Mouse (Mus musculus) intestine, postnatal 0 days (tissue): ENCODE measurements around the gene Ilf2. TPM values are rescaled to one million over a fixed set of nuclear protein-coding genes. Genes with fewer than 3 reads are reported as not detected.

ENCODE experiments used
- ATAC-seq: fragments of 200-750 bp; cut with Nextera tagmentation; 2 replicates; pipeline ENCODE4 v1.8.0; 2017; ENCODE audit warnings: mild to moderate bottlenecking, moderate TSS enrichment, moderate library complexity
- H3K27ac ChIP-seq: fragments of 300-500 bp; sonication (generic); 2 replicates; pipeline ENCODE4 v1.5.1; 2014; ENCODE audit warnings: mild to moderate bottlenecking, low read depth, low read length, moderate library complexity
- H3K27me3 ChIP-seq: fragments of 300-500 bp; sonication (generic); replicated peaks from 2 replicates; pipeline ENCODE4 v1.6.1; 2014; ENCODE audit warnings: low read length, mixed read lengths; ENCODE audit not compliant: control insufficient read depth, insufficient read depth
- H3K36me3 ChIP-seq: fragments of 300-500 bp; sonication (generic); 2 replicates; pipeline ENCODE4 v1.6.1; 2014; ENCODE audit warnings: mild to moderate bottlenecking, moderate library complexity; ENCODE audit not compliant: control insufficient read depth, insufficient read depth
- H3K4me1 ChIP-seq: fragments of 300-500 bp; sonication (generic); replicated peaks from 2 replicates; pipeline ENCODE4 v1.6.1; 2014; ENCODE audit warnings: antibody characterized with exemption, low read length, mixed read lengths; ENCODE audit not compliant: control insufficient read depth, insufficient read depth
- H3K4me2 ChIP-seq: fragments of 300-500 bp; sonication (generic); replicated peaks from 2 replicates; pipeline ENCODE4 v1.6.1; 2014; ENCODE audit warnings: low read depth, mild to moderate bottlenecking, moderate library complexity
- H3K4me3 ChIP-seq: fragments of 300-500 bp; sonication (generic); 2 replicates; pipeline ENCODE4 v1.5.1; 2014; ENCODE audit warnings: low read depth, low read length
- H3K9ac ChIP-seq: fragments of 300-500 bp; sonication (generic); 2 replicates; pipeline ENCODE4 v1.6.1; 2014; ENCODE audit warnings: mild to moderate bottlenecking, low read depth, low read length
- H3K9me3 ChIP-seq: fragments of 300-500 bp; sonication (generic); 2 replicates; pipeline ENCODE4 v1.6.1; 2016; ENCODE audit warnings: mixed run types; ENCODE audit not compliant: control insufficient read depth
- CTCF ChIP-seq: sonication (generic); IDR thresholded peaks from 2 replicates; pipeline ENCODE4 v1.5.1; 2016; ENCODE audit warnings: low read depth, mild to moderate bottlenecking, control low read depth, antibody characterized with exemption, moderate library complexity
- WGBS: fragments of 180-500 bp; shearing (Covaris S2); extraction: QIAGEN DNeasy Blood & Tissue Kit; methylation state at CpG from one replicate; pipeline ENCODE4 v1.1.7; 2014; 5-methylcytosine and 5-hydroxymethylcytosine counted together
- polyA plus RNA-seq: library from polyadenylated mRNA; unstranded; fragments of >200 nt; fragmentation: Nextera tagmentation; extraction: Ambion mirVana; gene quantifications from 2 replicates; pipeline ENCODE4 v1.2.1, GENCODE M21; 2015

Gene Ilf2
- polyA plus RNA-seq, 1 experiment from 2014 or later = 38.3 TPM

DNA sequence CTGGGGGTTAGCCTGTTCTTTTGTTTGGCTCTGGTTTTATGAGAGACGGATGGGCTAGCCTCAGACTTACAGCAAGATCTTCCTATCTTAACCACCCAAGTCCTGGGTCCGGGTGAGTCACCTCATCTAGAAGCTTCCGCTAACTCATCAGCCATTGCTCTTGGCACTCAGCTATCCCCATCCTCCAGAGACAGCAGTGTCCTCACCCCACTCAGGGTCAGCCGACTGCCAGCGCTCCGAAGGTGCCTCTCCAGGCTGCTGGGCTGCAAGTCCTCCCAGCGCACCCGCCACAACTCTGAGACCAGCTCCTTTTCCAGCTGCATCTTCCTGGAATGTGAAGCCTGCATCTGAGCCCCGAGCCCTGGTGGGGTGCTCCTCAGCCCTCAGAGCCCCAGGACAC lies 16.2 kb upstream of the Ilf2 start:
- Histone ChIP-seq H3K9ac (no peak overlapping the region), H3K36me3 (no peaks in the 10 kb centered on the region), H3K4me1 (no peaks in the 10 kb centered on the region), H3K4me2 (no peak overlapping the region), H3K4me3 (no peak overlapping the region), H3K9me3 (no peaks in the 10 kb centered on the region), H3K27ac (no peak overlapping the region), H3K27me3 (peaks cover 15% of the 10 kb centered on the region)
- no peak for ATAC-seq
- TF ChIP-seq CTCF = no peak
- 85% methylated on average over 9 of the region's 9 CpGs for WGBS

GRCm38 (mm10) chr3:90460315-90460714 lies 15.6 kb upstream of the Ilf2 start:
- Histone ChIP-seq H3K4me1 (no peaks in the 10 kb centered on the region), H3K27ac (no peak overlapping the region), H3K4me2 (no peak overlapping the region), H3K4me3 (no peak overlapping the region), H3K9me3 (no peaks in the 10 kb centered on the region), H3K27me3 (peaks cover 21% of the 10 kb centered on the region), H3K9ac (no peak overlapping the region), H3K36me3 (no peaks in the 10 kb centered on the region)
- ATAC-seq = no peak
- TF ChIP-seq CTCF = no peak
- 69% methylated on average over 5 of the region's 5 CpGs for WGBS

DNA sequence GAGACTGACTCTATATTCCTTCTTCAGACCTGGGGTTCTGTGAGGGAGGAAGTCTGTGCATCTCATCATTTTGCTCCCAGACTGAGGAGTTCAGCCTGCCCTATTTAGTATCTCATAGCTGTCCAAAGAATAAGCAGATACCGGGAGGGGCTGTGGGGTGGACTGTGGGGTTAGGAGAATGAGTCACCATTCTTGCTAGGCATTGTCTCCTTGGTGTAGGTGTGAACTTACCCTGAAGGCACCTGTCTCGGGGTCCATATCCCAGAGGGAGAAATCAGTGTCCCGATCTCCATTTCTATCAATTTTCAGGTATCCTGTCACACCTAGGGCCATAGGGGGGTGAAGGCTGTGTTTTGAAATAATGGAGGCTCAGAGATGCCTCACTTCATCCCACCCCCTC lies 14.0 kb upstream of the Ilf2 start:
- Histone ChIP-seq H3K27ac (no peak overlapping the region), H3K4me2 (no peak overlapping the region), H3K27me3 (peaks cover 28% of the 10 kb centered on the region), H3K36me3 (no peaks in the 10 kb centered on the region), H3K4me3 (no peak overlapping the region), H3K9me3 (no peaks in the 10 kb centered on the region), H3K4me1 (peaks cover 5% of the 10 kb centered on the region; the same call in 1 of the 2 replicates), H3K9ac (no peak overlapping the region)
- TF ChIP-seq CTCF = no peak
- WGBS = 74% methylated on average over 3 of the region's 3 CpGs
- no peak for ATAC-seq

DNA sequence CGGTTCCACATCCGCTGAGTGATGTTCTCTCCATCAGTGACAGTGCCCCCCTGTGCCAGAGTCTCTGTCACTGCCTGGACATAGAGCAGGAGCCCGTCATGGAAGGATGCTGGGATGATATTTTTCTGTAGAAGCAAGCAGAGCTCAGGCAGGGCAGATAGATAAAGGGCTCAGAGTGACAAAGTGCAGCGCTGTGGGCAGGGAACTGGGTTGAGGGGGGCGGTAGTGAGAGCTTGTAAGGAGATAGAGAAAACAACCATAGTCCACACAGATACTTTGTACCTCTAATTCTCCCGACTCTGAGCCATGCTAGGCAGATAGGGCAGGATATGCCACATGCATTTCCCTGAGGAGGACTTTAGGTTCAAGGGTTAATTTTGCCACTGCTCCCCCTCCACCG lies 13.3 kb upstream of the Ilf2 start:
- H3K9ac ChIP-seq = no peak overlapping the region
- 29% methylated on average over 7 of the region's 7 CpGs for WGBS
- H3K27me3 ChIP-seq = peaks cover 28% of the 10 kb centered on the region
- no peak for ATAC-seq
- H3K27ac ChIP-seq = no peak overlapping the region
- no peak overlapping the region for H3K4me2 ChIP-seq
- TF ChIP-seq CTCF = peak; percentile 29
- no peak overlapping the region for H3K4me3 ChIP-seq
- peaks cover 5% of the 10 kb centered on the region; the same call in 1 of the 2 replicates for H3K4me1 ChIP-seq
- no peaks in the 10 kb centered on the region for H3K36me3 ChIP-seq
- H3K9me3 ChIP-seq = no peaks in the 10 kb centered on the region

DNA sequence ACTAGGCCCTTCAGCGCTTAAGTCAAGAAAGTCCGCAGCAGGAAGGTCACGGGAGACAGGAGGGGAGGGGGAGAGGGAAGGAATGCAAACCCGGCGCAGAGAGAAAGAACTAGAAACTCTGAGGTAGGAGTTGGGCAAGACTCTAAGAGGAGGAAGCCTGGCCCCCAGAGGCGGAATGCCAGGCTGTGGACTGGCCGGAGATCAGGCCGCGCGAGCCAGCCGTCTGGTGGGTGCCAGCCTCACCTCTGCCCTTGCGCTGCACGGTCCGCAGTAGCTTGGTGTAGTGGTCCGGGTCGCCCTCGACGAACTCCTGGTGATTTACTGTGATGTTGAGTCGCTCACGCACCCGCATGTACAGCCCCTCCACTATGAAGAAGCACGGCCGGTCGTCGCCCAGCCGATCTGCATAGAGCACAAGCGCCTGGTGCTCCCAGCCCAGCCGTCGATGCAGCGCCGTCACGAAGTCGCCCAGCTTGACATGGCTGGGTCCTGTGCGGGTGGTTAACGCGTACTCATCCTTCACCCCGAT lies 11.3 kb upstream of the Ilf2 start:
- WGBS = 31% methylated on average over 37 of the region's 37 CpGs
- no peak for TF ChIP-seq CTCF

GRCm38 (mm10) chr3:90465081-90465685 lies 10.7 kb upstream of the Ilf2 start:
- Histone ChIP-seq H3K9ac (peak overlapping the region; percentile 47), H3K27ac (no peak overlapping the region; the same call in 1 of the 2 replicates), H3K4me2 (peak overlapping the region; percentile 96), H3K4me3 (peak overlapping the region; percentile 57), H3K36me3 (no peaks in the 10 kb centered on the region), H3K27me3 (peaks cover 28% of the 10 kb centered on the region), H3K4me1 (peaks cover 5% of the 10 kb centered on the region; the same call in 1 of the 2 replicates), H3K9me3 (no peaks in the 10 kb centered on the region)
- peak; percentile 21 for ATAC-seq
- WGBS = under 1% methylated on average over 75 of the region's 75 CpGs
- TF ChIP-seq CTCF = no peak

More for the DNA sequence above, 11.3 kb upstream of the Ilf2 start:
- H3K9ac ChIP-seq = peak overlapping the region; percentile 47; the same call in 1 of the 2 replicates
- H3K9me3 ChIP-seq = no peaks in the 10 kb centered on the region
- no peak for ATAC-seq
- H3K4me2 ChIP-seq = peak overlapping the region; percentile 96
- H3K27ac ChIP-seq = no peak overlapping the region
- H3K27me3 ChIP-seq = peaks cover 28% of the 10 kb centered on the region
- no peaks in the 10 kb centered on the region for H3K36me3 ChIP-seq
- peaks cover 5% of the 10 kb centered on the region; the same call in 1 of the 2 replicates for H3K4me1 ChIP-seq
- peak overlapping the region; percentile 57 for H3K4me3 ChIP-seq
